ENCODE assay signal across 28 mouse cellular contexts in genomic region chr13:100490424-100490823, GRCm38 (mm10). TPM values are rescaled to one million over a fixed set of nuclear protein-coding genes. Genes with fewer than 3 reads are reported as not detected.
DNase-seq lines count a peak whose midpoint lies in the region; ATAC-seq and TF ChIP-seq lines count a peak whose summit lies in the region.
"Had no signal": no experiment of that assay in that cellular context is flagged by ENCODE, and none has a peak within 500 bp of the region (broad histone marks: within the 10 kb centered on the region; RNA-seq: fewer than 3 reads in every experiment).

No protein-coding gene starts in this region.

- no peaks in the 10 kb centered on the region for H3K27me3 ChIP-seq in heart, embryonic 13.5 days (replicated peaks)
- no peaks in the 10 kb centered on the region for H3K27me3 ChIP-seq in liver, adult 2 months (ENCODE audit: control insufficient read depth, insufficient read depth, low read length)
- H3K27me3 ChIP-seq in G1E (ENCODE audit: insufficient read depth, low read length), result 0 out of 2 replicates have a peak, but pooled peaks cover 4% of the 10 kb centered on the region
- H3K27me3 ChIP-seq in liver, embryonic 13.5 days, result no peaks in the 10 kb centered on the region
- H3K27me3 ChIP-seq: forebrain, embryonic 13.5 days; hindbrain, embryonic 12.5 days; Patski; stomach, embryonic 15.5 days had no signal

- no peaks in the 10 kb centered on the region for H3K79me2 ChIP-seq in liver, adult 2 months (ENCODE audit: control insufficient read depth, insufficient read depth, low read length)

- no peak overlapping the region for H3K27ac ChIP-seq in heart, embryonic 13.5 days (replicated peaks)
- H3K27ac ChIP-seq in liver, adult 2 months (replicated peaks; ENCODE audit: insufficient read depth, low read depth, low read length), result no peak overlapping the region
- H3K27ac ChIP-seq in liver, embryonic 13.5 days, result no peak overlapping the region
- H3K27ac ChIP-seq: forebrain, embryonic 13.5 days; heart, embryonic 10.5 days; hindbrain, embryonic 12.5 days; kidney, postnatal 0 days; stomach, embryonic 15.5 days had no signal

- H3K4me2 ChIP-seq in heart, embryonic 13.5 days, result 0 out of 2 replicates have a peak overlapping the region, but pooled peaks have one; percentile 87
- peak overlapping the region; percentile 79 for H3K4me2 ChIP-seq in liver, embryonic 13.5 days

- intact Hi-C loops in heart, postnatal 10 days (cut with DNase I), result loop anchor here (5.0 to 10.0 kb wide), 3 partner anchors 107 to 366 kb away; partner anchors contain the start of genes Marveld2 and Smn1

- 76% methylated on average over 5 of the region's 5 CpGs for WGBS in heart, embryonic 13.5 days
- 82% methylated on average over 5 of the region's 5 CpGs for WGBS in liver, adult 2 months
- WGBS in liver, embryonic 13.5 days (ENCODE audit: insufficient replicate concordance), result 60% methylated on average over 5 of the region's 5 CpGs

- no peak for DNase-seq in heart, postnatal 10 days
- DNase-seq in liver, adult 2 months (ENCODE audit: extremely low read depth, low read depth, low spot score), result peak; percentile 7
- no peak for DNase-seq in liver
- peak; percentile 11 for DNase-seq in G1E (ENCODE audit: low spot score)
- DNase-seq in liver, embryonic 13.5 days, result no peak
- no peak for DNase-seq in adrenal gland, postnatal 36 days
- DNase-seq in urinary bladder, postnatal 14 days (ENCODE audit: low spot score), result no peak
- DNase-seq: adrenal gland, adult 8-10 months; B cell, adult 2 months; cerebellum, adult 18-20 months; cerebellum, postnatal 25 days; embryo, embryonic 11 days; heart, postnatal 14 days; kidney, adult 11 months; left cerebral cortex, postnatal 4 days; lung, postnatal 10 days; right cerebral cortex, postnatal 14 days; spleen, adult 18-20 months had no signal

- H3K9ac ChIP-seq in heart, embryonic 13.5 days, result no peak overlapping the region
- H3K9ac ChIP-seq in liver, adult 2 months (ENCODE audit: low read depth, low read length), result no peak overlapping the region
- no peak overlapping the region for H3K9ac ChIP-seq in liver, embryonic 13.5 days
- H3K9ac ChIP-seq: hindbrain, embryonic 12.5 days; stomach, embryonic 15.5 days had no signal

- no peak for TF ChIP-seq CTCF in liver, adult 2 months (IDR thresholded peaks at IDR 0.05; ENCODE audit: low read depth, low read length)
- no peak for TF ChIP-seq CTCF in G1E (IDR thresholded peaks at IDR 0.05; ENCODE audit: low read depth, low read length)

- ATAC-seq in heart, embryonic 13.5 days (ENCODE audit: extremely low read depth, insufficient number of reproducible peaks, low FRiP score, low TSS enrichment), result no peak
- 0 out of 2 replicates have a peak, but pooled peaks have one; percentile 24 for ATAC-seq in G1E (ENCODE audit: extremely low read depth, insufficient number of reproducible peaks, low FRiP score, poor library complexity, severe bottlenecking)
- ATAC-seq in liver, embryonic 13.5 days (ENCODE audit: low read depth), result no peak
- ATAC-seq: forebrain, embryonic 13.5 days; midbrain, embryonic 16.5 days; Patski had no signal

- H3K9me3 ChIP-seq in heart, embryonic 13.5 days, result no peaks in the 10 kb centered on the region
- H3K9me3 ChIP-seq in G1E (replicated peaks), result no peaks in the 10 kb centered on the region
- H3K9me3 ChIP-seq in liver, embryonic 13.5 days (replicated peaks), result no peaks in the 10 kb centered on the region
- H3K9me3 ChIP-seq: forebrain, embryonic 13.5 days; heart, embryonic 10.5 days; hindbrain, embryonic 12.5 days; stomach, embryonic 15.5 days had no signal

- no peak overlapping the region for H3K4me3 ChIP-seq in heart, embryonic 13.5 days
- H3K4me3 ChIP-seq in liver, adult 2 months (ENCODE audit: insufficient read depth, low read depth, low read length), result no peak overlapping the region
- no peak overlapping the region for H3K4me3 ChIP-seq in G1E (ENCODE audit: low read depth, low read length)
- no peak overlapping the region for H3K4me3 ChIP-seq in liver, embryonic 13.5 days (replicated peaks)
- H3K4me3 ChIP-seq: forebrain, embryonic 13.5 days; heart, embryonic 10.5 days; hindbrain, embryonic 12.5 days; left cerebral cortex, adult 2 months had no signal

- no peak for TF ChIP-seq POLR2A in liver, adult 2 months (IDR thresholded peaks at IDR 0.05; ENCODE audit: extremely low read depth, insufficient read depth, low read length)

- peaks cover 37% of the 10 kb centered on the region for H3K36me3 ChIP-seq in heart, embryonic 13.5 days
- H3K36me3 ChIP-seq in liver, adult 2 months (ENCODE audit: control insufficient read depth, insufficient read depth, low read length), result peaks cover 14% of the 10 kb centered on the region
- H3K36me3 ChIP-seq in G1E (replicated peaks), result peaks cover 40% of the 10 kb centered on the region
- peaks cover 26% of the 10 kb centered on the region for H3K36me3 ChIP-seq in liver, embryonic 13.5 days

- peaks cover 17% of the 10 kb centered on the region for H3K4me1 ChIP-seq in heart, embryonic 13.5 days
- peaks cover 2% of the 10 kb centered on the region; the same call in 1 of the 2 replicates for H3K4me1 ChIP-seq in liver, adult 2 months (ENCODE audit: control insufficient read depth, insufficient read depth, low read length)
- peaks cover 20% of the 10 kb centered on the region for H3K4me1 ChIP-seq in G1E (ENCODE audit: insufficient read depth, low read depth, low read length)
- H3K4me1 ChIP-seq in liver, embryonic 13.5 days (replicated peaks), result peaks cover 29% of the 10 kb centered on the region

RNA-seq across cellular contexts. Expression of gene Gtf2h2, which starts 2.0 kb away (rescaled TPM):
- 44.9 and 50.2 TPM in 2 replicates for polyA plus RNA-seq in heart, embryonic 13.5 days (2015; fragmentation: Nextera tagmentation; extraction: Ambion mirVana)
- 10 to 100 TPM; 22.6 to 25.2 TPM for total RNA-seq in heart, postnatal 10 days (2021)
- 17.3 and 20.8 TPM in 2 replicates for total RNA-seq in liver, adult 2 months (2014; rRNA removed)
- polyA plus RNA-seq in liver, adult 2 months (2012; rRNA removed), result 8.8 and 19.1 TPM in 2 replicates
- total RNA-seq in G1E (2014; fragmentation: Nextera tagmentation), result 69.2 and 83.2 TPM in 2 replicates
- total RNA-seq in G1E (2017), result 52.6 and 61.1 TPM in 2 replicates
- polyA plus RNA-seq in G1E (2012), result 27.3 and 27.8 TPM in 2 replicates
- polyA plus RNA-seq in liver, embryonic 13.5 days (2015; fragmentation: Nextera tagmentation; extraction: Ambion mirVana), result 42.5 and 47.7 TPM in 2 replicates
- 10 to 100 TPM; 24.5 to 30.5 TPM for total RNA-seq in adrenal gland, postnatal 36 days (2021)

RNA-seq across cellular contexts. Expression of gene Naip1, which starts 37.8 kb away (rescaled TPM):
- polyA plus RNA-seq in heart, embryonic 13.5 days (2015; fragmentation: Nextera tagmentation; extraction: Ambion mirVana), result not detected in 2 replicates
- total RNA-seq in heart, postnatal 10 days (2021), result under 1 TPM in 1 of 2 experiments, not detected in 1; 0.07 TPM
- total RNA-seq in liver, adult 2 months (2014; rRNA removed), result 0.37 and 0.47 TPM in 2 replicates
- polyA plus RNA-seq in liver, adult 2 months (2012; rRNA removed), result 0.05 and 0.10 TPM in 2 replicates
- 0.53 TPM in 1 of 2 replicates, not detected in the other for total RNA-seq in G1E (2014; fragmentation: Nextera tagmentation)
- total RNA-seq in G1E (2017), result 0.06 and 0.27 TPM in 2 replicates
- 0.01 TPM in 1 of 2 replicates, not detected in the other for polyA plus RNA-seq in G1E (2012)
- polyA plus RNA-seq in liver, embryonic 13.5 days (2015; fragmentation: Nextera tagmentation; extraction: Ambion mirVana), result not detected in 2 replicates
- total RNA-seq in adrenal gland, postnatal 36 days (2021), result under 1 TPM; 0.17 to 0.30 TPM
- total RNA-seq: megakaryocyte-erythroid progenitor cell, adult 5-6 weeks had no signal
- polyA plus RNA-seq: forebrain, embryonic 13.5 days; heart, embryonic 10.5 days; hindbrain, embryonic 12.5 days; kidney, postnatal 0 days; midbrain, embryonic 16.5 days had no signal

Comparison
In these comparisons a context has a peak if more than half of its experiments do, and no peak if none do; other contexts are left out.
1. DNase-seq: peak in liver, adult 2 months (single experiment) and G1E (single experiment); none in heart, postnatal 10 days (0 of 2), liver (single experiment), liver, embryonic 13.5 days (single experiment), adrenal gland, postnatal 36 days (0 of 2) and urinary bladder, postnatal 14 days (single experiment).